Mouse (Mus musculus) G1E (cell line): ENCODE data around the gene Stk24.

Experiments used
- CTCF ChIP-seq: IDR thresholded peaks from 2 replicates; pipeline ENCODE4 v1.5.1; 2012; ENCODE audit warnings: low read depth, low read length, inconsistent platforms, mixed read lengths
- GATA1 ChIP-seq: IDR thresholded peaks from 2 replicates; pipeline ENCODE4 v1.6.1; 2012; ENCODE audit warnings: borderline replicate concordance, low read length, inconsistent platforms, mixed read lengths
- GATA2 ChIP-seq: IDR thresholded peaks from 2 replicates; pipeline ENCODE4 v1.6.1; 2012; ENCODE audit warnings: low read depth, low read length, inconsistent platforms, borderline replicate concordance
- POLR2AphosphoS5 ChIP-seq: IDR thresholded peaks from 2 replicates; pipeline ENCODE4 v1.6.1; 2012; ENCODE audit warnings: low read depth, low read length, inconsistent platforms; ENCODE audit not compliant: insufficient replicate concordance
- TAL1 ChIP-seq: conservative IDR thresholded peaks from 2 replicates; pipeline ENCODE4 v1.6.1; 2012; ENCODE audit warnings: low read depth, low read length, inconsistent platforms, mixed read lengths

DNA sequence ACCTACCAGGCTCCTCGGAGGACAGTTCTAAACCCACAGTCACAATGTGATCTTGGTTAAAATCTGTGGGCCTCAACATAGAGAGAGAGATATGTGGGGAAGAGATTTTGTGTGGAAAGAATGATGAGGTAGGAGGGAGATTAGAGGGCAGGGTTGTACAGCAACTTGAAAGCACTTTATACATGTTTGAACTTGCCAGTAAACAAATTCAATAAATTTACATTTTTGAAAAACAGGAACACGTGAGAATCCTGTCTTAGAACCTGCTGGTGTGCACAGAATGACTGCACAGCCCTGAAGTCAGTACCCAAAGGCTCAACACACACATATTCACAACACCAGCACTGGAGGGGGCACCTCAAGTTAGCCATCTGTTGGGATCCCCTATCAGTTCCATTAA lies 68.7 kb downstream of the Stk24 start:
- TF ChIP-seq CTCF = no peak
- no peak for TF ChIP-seq TAL1
- TF ChIP-seq POLR2AphosphoS5 = no peak
- TF ChIP-seq GATA1 = no peak
- TF ChIP-seq GATA2 = no peak
